Mouse (Mus musculus): ENCODE data around the gene Neb.
A peak's percentile ranks its signal among the peaks of the same experiment; 100 is the strongest.

Gene Neb

GRCm38 (mm10) chr2:52378448-52378804 is at the start of gene Neb:
Neb (minus strand) TSS chr2:52378474.
- peak; percentile 13 for DNase-seq (ENCODE audit: extremely low spot score)

DNA sequence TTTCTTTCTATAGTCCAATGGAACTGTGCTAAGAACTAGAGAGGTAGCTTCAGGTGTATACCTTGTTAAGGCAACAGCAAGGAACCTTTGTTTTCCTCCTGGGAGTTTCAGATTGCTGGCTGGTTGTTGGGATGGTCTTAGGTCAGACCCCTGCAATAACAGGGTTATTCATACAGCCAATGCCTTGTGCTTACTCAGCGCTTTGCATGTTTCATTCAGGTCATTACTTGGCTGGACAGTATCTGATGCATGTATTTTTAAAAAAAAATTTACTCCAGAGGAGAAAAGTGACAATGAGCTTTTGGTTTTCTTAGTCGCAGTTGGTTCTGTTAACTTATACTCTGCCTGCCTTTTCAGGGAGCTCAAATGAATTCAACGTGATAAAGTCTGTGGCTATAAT is 49.1 kb upstream of the Neb start:
- no peak for DNase-seq (ENCODE audit: extremely low spot score)

- no peak for DNase-seq (ENCODE audit: extremely low spot score)
Measured at GRCm38 (mm10) chr2:52426041-52426440, 47.8 kb upstream of the Neb start.

DNA sequence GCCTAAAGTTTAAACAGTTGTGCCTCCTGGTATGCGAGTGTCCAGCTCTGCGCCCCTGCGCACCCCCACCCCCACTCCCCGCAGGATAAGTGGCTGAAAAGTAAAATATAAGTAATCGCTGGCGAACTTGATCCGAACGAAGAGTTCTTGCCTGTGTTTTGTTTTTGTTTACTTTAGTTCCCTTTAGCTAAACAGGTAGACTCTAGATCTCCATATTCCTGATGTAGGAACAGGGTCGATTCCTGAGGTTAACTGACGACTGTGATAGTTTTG is 47.2 kb upstream of the Neb start:
- no peak for DNase-seq (ENCODE audit: extremely low spot score)

- peak; percentile 97 for DNase-seq (ENCODE audit: extremely low spot score)
Measured at GRCm38 (mm10) chr2:52424747-52425522, 46.7 kb upstream of the Neb start, which contains the start of gene Arl5a. Arl5a (minus strand) TSS chr2:52424901.

DNA sequence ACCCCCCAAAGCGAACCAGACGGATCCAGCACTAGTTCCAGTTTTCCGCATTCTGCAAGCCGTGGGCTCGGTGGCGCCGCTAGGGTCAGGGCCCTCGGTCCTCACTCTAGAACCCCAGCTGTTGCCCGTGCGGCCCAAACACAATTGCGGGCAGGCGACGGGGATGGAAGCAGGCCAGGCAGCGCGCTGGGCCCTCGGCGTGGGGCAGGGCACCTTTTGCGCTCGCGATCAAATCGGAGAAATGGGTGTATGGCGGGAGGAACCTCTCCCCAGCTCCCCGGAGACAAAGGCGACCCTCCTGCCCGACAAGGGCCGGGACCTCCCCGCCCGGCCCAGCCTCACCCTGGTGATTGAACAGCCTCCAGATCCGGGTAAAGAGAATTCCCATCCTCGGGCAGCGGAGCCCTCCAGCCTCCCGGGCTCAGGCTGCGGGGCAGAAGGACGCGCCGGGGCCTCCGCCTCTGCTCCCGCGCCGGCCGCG is 46.0 kb upstream of the Neb start:
- peak; percentile 77 for DNase-seq (ENCODE audit: extremely low spot score)

DNA sequence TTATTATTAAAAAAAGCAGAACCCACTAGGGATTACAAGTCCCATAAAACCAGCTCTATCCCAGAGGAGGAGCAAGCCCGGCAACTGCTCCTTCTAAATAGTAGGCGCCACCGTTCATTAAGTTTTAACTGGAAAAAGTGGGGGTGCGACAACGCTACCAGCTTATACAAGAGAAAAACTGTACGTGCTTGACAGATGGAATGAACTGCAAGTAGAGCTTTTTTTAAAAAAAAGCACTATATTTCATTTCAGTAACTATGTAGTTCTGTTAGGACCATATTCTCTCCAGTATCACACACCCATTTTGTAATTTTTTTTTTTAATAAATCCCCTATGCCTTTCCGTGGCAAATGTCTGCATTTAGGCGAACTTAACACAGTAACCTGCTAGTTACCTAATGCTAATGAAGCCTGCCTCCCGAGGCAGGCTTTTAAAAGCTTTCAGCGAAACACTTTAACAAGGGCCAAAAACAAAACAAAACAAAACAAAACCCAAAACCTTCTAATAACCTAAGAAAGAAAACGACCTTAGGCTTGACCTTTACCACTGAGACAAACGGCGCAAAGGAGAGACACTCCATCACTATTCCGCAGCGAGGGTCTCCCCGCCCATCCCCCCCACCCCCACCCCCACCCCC is 45.5 kb upstream of the Neb start:
- no peak for DNase-seq (ENCODE audit: extremely low spot score)

GRCm38 (mm10) chr2:52422871-52423610 is 44.8 kb upstream of the Neb start:
- no peak for DNase-seq (ENCODE audit: extremely low spot score)

- no peak for DNase-seq (ENCODE audit: extremely low spot score)
Measured at GRCm38 (mm10) chr2:52421197-52421596, 42.9 kb upstream of the Neb start.

- DNase-seq (ENCODE audit: extremely low spot score), result no peak
Measured at GRCm38 (mm10) chr2:52420001-52420710, 41.9 kb upstream of the Neb start.

- no peak for DNase-seq (ENCODE audit: extremely low spot score)
Measured at GRCm38 (mm10) chr2:52419295-52419694, 41.0 kb upstream of the Neb start.

- no peak for DNase-seq (ENCODE audit: extremely low spot score)
Measured at GRCm38 (mm10) chr2:52412524-52413037, 34.3 kb upstream of the Neb start.

- no peak for DNase-seq (ENCODE audit: extremely low spot score)
Measured at GRCm38 (mm10) chr2:52406480-52406879, 28.2 kb upstream of the Neb start.

DNA sequence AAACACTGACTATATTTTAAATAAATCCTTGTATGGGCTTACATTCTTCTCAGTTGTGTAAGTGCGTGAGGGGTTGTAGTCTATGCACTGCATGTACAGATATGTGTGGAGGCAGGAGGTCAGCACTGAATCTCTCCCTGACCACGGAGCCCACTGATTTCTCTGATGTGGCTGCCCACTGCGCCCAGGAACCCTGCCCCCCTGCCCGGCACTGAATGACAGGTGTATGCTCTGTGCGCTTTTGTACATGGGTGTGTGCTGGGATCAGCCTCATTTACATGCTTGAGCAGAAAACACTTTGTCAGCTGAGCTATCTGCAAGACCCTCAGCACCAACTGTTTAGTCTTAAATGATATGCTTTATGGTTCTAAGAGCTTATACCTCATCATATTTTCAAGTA is 27.0 kb upstream of the Neb start:
- no peak for DNase-seq (ENCODE audit: extremely low spot score)

DNA sequence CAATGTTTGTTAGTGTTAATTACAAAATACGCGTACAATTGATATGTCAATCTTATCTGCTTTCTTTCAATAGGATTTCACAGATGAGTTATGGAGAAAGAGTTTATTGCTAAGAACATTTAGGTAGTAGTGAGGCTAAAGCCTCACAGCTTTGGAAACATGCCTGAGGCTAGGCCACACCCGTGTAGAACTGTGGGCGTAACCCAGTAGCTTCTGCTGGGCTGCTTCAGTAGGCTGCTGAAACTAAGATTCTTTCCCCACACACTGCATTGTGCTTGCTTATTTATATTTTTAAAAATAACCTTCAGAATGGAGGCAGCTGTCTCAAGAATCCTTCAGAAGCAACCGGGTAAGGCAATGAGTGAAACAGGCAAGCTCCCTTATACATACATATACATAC is 16.3 kb upstream of the Neb start:
- no peak for DNase-seq (ENCODE audit: extremely low spot score)

DNA sequence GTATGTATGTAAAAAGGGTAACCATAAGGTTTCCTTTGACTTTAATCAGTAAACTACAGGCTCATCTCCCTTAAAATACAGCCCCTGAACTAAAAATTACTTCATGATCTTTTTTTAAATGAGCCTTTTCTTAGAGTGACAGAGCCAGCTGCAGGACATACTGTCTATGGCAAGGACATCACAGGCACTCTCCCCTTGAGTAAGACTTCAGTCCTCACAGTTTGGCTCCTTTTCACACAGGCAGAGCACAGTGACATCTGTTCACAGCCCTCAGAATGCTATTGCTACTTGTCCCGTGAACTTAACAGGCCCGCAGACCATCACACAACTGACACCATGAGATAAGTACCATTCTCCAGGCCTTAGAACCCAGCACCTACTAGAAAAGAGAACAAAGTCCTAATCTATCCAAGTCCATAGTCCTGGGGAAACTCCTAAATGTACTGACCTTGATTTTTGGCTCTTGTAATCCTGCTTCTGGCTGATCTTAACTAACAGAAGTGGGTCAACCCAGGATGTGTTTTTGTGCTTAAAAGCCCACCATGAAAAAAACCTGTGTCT is 12.2 kb upstream of the Neb start:
- no peak for DNase-seq (ENCODE audit: extremely low spot score)

- DNase-seq (ENCODE audit: extremely low spot score), result no peak
Measured at GRCm38 (mm10) chr2:52389975-52390374, 11.7 kb upstream of the Neb start.

- no peak for DNase-seq (ENCODE audit: extremely low spot score)
Measured at GRCm38 (mm10) chr2:52386451-52386850, 8.2 kb upstream of the Neb start.

GRCm38 (mm10) chr2:52386037-52386436 is 7.8 kb upstream of the Neb start:
- DNase-seq (ENCODE audit: extremely low spot score), result no peak

- DNase-seq (ENCODE audit: extremely low spot score), result no peak
Measured at GRCm38 (mm10) chr2:52378848-52379261, 581 bp upstream of the Neb start.

DNA sequence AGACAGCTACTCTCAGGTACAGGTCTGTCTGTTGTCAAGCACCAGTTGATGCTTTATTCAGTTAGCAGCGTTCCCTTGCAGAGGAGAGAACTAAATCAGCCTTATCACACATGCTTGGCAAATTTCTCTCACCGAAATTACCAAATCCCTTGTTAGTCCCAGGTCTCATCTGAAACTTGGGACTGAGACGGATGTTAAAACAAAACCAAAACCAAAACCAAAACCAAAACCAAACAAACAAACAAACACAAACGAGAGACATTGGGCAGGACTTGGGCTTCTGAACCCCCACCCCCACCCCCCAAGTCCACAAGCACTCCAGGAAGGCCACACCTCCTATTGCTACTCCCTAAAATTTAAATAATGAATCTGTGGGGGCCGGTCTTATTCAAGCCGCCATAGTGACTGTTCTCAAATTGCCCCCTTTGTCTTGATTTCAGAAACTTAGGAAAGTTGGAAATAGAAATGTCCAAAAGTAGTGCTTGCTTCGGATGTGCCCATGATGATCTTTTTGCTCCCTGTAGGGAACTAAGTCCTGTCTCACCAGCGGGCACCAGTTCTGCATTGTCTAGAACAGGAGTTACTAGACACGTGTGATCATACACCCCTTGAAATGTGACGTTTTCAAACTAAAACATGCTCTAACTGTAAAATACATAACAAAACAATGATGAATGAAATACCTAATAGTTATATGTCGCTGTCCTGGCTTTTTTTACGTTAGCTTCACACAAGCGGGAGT is 397 bp downstream of the Neb start:
- no peak for DNase-seq (ENCODE audit: extremely low spot score)
